Mouse (Mus musculus) embryonic facial prominence, embryonic 10.5 days (tissue): ENCODE data around the gene Cetn3. TPM values are rescaled to one million over a fixed set of nuclear protein-coding genes. Genes with fewer than 3 reads are reported as not detected.
A peak's percentile ranks its signal among the peaks of the same experiment; 100 is the strongest.

ENCODE experiments used
- DNase-seq: peaks from one replicate; pipeline ENCODE4 v3.0.0-alpha.2; 2017; ENCODE audit warnings: low spot score
- H3K27ac ChIP-seq: fragments of 300-500 bp; sonication (generic); replicated peaks from 2 replicates; pipeline ENCODE4 v1.5.1; 2016; ENCODE audit warnings: mild to moderate bottlenecking
- H3K27me3 ChIP-seq: fragments of 300-500 bp; sonication (generic); replicated peaks from 2 replicates; pipeline ENCODE4 v1.6.1; 2016; ENCODE audit warnings: low read depth, mild to moderate bottlenecking; ENCODE audit not compliant: poor library complexity, severe bottlenecking
- H3K36me3 ChIP-seq: fragments of 300-500 bp; sonication (generic); replicated peaks from 2 replicates; pipeline ENCODE4 v1.6.1; 2016; ENCODE audit warnings: mild to moderate bottlenecking, moderate library complexity
- H3K4me1 ChIP-seq: fragments of 300-500 bp; sonication (generic); 2 replicates; pipeline ENCODE4 v1.6.1; 2016
- H3K4me3 ChIP-seq: fragments of 300-500 bp; sonication (generic); 2 replicates; pipeline ENCODE4 v1.5.1; 2016; ENCODE audit warnings: mild to moderate bottlenecking, moderate library complexity
- H3K9me3 ChIP-seq: fragments of 300-500 bp; sonication (generic); 2 replicates; pipeline ENCODE4 v1.6.1; 2016; ENCODE audit warnings: mild to moderate bottlenecking
- WGBS: fragments of 180-500 bp; shearing (Covaris S2); methylation state at CpG from one replicate; pipeline ENCODE4 v1.1.7; 2016; 5-methylcytosine and 5-hydroxymethylcytosine counted together
- polyA plus RNA-seq: library from polyadenylated mRNA; unstranded; fragments of >200 nt; fragmentation: Nextera tagmentation; extraction: Ambion mirVana; gene quantifications from 2 replicates; pipeline ENCODE4 v1.2.1, GENCODE M21; 2016

Cetn3 gene
- polyA plus RNA-seq, 1 experiment from 2014 or later: 249 TPM

- WGBS: 86% methylated on average over 3 of the region's 3 CpGs
- Histone ChIP-seq H3K4me1 (no peaks in the 10 kb centered on the region), H3K9me3 (no peaks in the 10 kb centered on the region), H3K27me3 (no peaks in the 10 kb centered on the region), H3K27ac (no peak overlapping the region), H3K4me3 (no peak overlapping the region), H3K36me3 (no peaks in the 10 kb centered on the region)
- DNase-seq: no peak
Measured at GRCm38 (mm10) chr13:81776217-81776616, 6.7 kb upstream of the Cetn3 start.

GRCm38 (mm10) chr13:81782475-81782874 is 402 bp upstream of the Cetn3 start:
- 53% methylated on average over 9 of the region's 9 CpGs for WGBS
- Histone ChIP-seq H3K36me3 (peaks cover 15% of the 10 kb centered on the region), H3K4me1 (peaks cover 24% of the 10 kb centered on the region), H3K27me3 (no peaks in the 10 kb centered on the region), H3K27ac (peak overlapping the region; percentile 98), H3K4me3 (peak overlapping the region; percentile 85), H3K9me3 (no peaks in the 10 kb centered on the region)
- no peak for DNase-seq

DNA sequence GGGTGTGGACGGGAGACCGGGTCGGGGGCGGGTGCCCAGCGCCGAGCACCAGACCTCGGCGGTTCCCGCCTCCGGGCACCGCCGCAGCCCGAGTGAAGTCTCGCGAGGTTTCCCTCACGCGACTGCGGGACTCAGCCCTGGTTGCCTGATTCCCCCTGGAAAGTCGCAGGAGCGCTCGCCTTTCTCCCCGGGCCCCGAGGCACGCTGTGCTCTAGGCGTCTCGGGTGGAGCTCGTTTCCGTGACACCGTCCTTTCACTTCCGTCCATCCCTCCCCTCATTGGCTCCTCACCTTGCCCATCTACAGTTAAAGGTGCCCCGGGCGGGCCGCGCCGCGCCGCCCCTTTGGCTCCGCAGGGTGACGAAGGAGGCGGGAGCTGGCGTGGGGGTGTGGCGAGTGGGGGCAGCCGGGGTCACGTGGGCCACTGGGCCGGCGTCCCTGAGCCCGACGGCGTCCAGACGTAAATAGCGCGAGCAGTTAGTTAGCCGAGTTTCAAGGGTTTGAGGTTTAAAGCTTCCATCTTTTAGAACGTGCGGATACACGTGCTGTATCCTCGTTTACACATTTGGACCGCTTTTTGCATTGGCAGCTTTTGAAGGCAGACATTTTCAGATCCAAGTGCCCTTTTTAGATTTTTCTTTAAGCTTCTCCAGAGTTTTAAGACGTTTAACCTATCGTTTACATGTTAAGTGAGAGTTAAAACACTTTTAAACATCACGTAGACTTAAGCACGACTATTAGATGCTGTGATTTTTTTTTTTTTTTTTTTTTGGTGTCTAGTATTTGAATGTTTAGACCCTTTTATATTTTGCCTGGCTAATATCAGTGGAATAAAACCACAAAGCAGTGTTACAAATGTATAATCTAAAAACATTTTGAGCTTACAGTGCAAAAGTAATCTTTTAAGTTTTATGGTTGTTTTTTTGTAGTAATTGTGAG is 797 bp downstream of the Cetn3 start:
- no peaks in the 10 kb centered on the region for H3K27me3 ChIP-seq
- H3K4me3 ChIP-seq: peak overlapping the region; percentile 85
- DNase-seq: peak; percentile 98
- under 1% methylated on average over 62 of the region's 62 CpGs for WGBS
- peak overlapping the region; percentile 98 for H3K27ac ChIP-seq
- peaks cover 24% of the 10 kb centered on the region for H3K4me1 ChIP-seq
- H3K9me3 ChIP-seq: no peaks in the 10 kb centered on the region
- peaks cover 27% of the 10 kb centered on the region for H3K36me3 ChIP-seq

DNA sequence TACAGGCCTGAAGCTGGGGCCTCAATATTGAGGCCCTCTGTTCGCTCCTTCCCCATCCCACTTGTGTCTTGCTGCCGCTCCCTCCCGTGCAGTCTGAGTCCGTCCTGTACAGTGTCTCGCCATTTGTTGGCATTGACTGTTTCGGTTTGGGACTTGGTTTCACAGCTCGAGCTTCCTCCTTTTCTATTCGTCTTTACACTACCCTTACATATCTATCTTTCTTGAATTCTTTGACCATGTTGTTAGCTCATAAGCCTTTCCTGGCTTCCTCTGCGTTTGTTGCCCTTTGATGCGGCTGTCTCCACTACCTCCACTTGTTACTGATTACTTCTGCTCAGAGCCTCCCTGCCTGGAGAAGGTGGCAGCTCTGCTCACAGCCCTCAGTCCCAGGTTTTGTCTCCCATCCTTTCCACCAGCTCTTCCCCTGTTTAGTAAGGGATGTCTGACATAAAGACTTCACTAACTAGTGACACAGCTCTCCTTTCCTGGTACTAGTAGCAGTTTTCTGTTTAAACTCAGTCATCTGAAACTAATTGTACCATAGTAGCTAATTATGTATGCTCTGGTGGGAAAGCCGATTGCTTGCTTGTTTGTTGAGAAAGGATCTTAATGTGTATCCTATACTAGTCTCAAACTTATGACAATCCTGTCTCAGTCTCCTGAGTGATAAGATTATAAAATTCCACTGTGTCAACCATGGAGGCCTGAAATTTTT is 3.0 kb downstream of the Cetn3 start:
- DNase-seq: no peak
- Histone ChIP-seq H3K36me3 (peaks cover 46% of the 10 kb centered on the region), H3K4me1 (peaks cover 24% of the 10 kb centered on the region), H3K9me3 (no peaks in the 10 kb centered on the region), H3K27ac (no peak overlapping the region), H3K4me3 (peak overlapping the region; percentile 17; the same call in 1 of the 2 replicates), H3K27me3 (no peaks in the 10 kb centered on the region)
- 79% methylated on average over 11 of the region's 11 CpGs for WGBS

DNA sequence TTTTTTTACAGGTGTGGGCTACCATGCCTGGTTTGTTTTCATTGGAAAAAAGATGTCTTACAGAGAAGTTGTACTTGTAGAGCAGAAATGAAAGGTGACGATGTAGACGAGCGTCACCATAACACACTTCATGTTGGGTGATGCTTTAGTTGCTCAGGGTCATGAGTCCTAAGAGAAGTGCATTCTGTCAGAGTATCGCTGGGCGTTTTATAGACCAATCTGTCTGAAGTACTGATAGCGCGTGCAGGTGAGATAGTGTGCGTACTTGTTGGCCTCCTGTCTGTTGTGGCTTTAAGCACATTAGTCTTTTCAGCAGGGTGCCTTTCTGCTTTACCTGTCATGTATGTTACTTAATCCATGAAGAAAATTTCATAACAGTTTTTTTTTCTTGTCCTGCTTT is 7.3 kb downstream of the Cetn3 start:
- 96% methylated on average over 8 of the region's 8 CpGs for WGBS
- no peaks in the 10 kb centered on the region for H3K9me3 ChIP-seq
- peaks cover 8% of the 10 kb centered on the region for H3K4me1 ChIP-seq
- peaks cover 71% of the 10 kb centered on the region for H3K36me3 ChIP-seq
- no peak overlapping the region for H3K27ac ChIP-seq
- H3K27me3 ChIP-seq: no peaks in the 10 kb centered on the region
- H3K4me3 ChIP-seq: no peak overlapping the region
- no peak for DNase-seq

DNA sequence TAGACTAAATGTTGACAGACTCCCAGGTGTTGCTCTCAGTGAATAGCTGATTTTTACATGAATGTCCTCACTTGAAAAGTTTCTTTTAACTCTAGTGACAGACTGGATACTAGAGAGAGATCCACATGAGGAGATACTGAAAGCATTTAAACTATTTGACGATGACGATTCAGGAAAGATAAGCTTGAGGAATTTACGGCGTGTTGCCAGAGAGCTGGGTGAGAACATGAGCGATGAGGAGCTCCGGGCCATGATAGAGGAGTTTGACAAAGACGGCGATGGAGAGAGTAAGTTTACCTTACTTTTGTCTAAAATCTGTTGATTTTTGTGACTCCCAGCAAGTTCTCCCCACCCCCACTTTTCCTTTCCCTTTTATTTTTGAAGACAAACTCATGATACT is 9.0 kb downstream of the Cetn3 start:
- H3K27me3 ChIP-seq: no peaks in the 10 kb centered on the region
- H3K27ac ChIP-seq: no peak overlapping the region
- H3K4me3 ChIP-seq: no peak overlapping the region
- H3K36me3 ChIP-seq: peaks cover 65% of the 10 kb centered on the region
- DNase-seq: no peak
- 86% methylated on average over 8 of the region's 8 CpGs for WGBS
- H3K4me1 ChIP-seq: no peaks in the 10 kb centered on the region
- H3K9me3 ChIP-seq: no peaks in the 10 kb centered on the region

DNA sequence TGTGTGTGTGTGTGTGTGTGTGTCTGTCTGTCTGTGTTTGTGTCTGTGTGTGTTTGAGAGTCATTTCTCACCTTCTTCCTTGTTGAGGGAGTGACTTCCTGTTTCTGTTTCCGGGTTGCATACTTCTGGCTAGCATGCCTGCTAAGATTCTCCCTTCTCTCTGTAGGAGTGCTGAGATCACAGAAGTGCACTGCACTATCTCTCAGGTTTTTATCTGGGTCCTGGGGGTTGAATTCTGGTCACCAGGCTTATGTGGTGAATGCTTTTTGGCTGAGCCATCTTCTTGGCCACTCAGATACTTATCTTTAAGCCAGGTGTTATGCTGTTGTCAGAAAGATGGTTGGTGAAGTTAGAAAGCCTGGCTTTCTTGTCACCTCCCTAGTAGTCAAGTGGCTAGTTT is 11.0 kb downstream of the Cetn3 start:
- no peak for DNase-seq
- H3K9me3 ChIP-seq: no peaks in the 10 kb centered on the region
- 52% methylated on average over 1 of the region's 1 CpGs for WGBS
- H3K27ac ChIP-seq: no peak overlapping the region
- no peaks in the 10 kb centered on the region for H3K27me3 ChIP-seq
- peaks cover 50% of the 10 kb centered on the region for H3K36me3 ChIP-seq
- no peak overlapping the region for H3K4me3 ChIP-seq
- no peaks in the 10 kb centered on the region for H3K4me1 ChIP-seq

DNA sequence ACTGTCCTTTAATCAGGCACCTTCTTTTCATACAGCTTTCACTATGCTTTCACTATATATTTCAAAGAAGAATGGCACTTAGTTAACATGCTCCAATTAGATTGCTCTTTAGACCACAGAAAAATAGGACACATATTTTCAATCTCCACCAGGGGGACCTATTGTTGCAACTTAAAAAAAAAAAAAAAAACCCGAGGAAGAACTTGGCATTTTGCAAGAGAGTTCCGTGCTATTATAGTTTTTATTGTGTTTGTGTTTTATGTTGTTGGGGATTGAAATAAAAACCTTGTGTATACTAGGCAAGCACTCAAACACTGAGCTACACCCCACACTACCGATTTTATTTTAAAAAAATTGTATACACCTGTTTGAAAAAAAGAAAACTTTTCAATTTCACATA is 18.2 kb downstream of the Cetn3 start:
- no peaks in the 10 kb centered on the region for H3K4me1 ChIP-seq
- no peak for DNase-seq
- WGBS: 53% methylated on average over 3 of the region's 3 CpGs
- peaks cover 3% of the 10 kb centered on the region for H3K36me3 ChIP-seq
- no peak overlapping the region for H3K27ac ChIP-seq
- no peaks in the 10 kb centered on the region for H3K27me3 ChIP-seq
- H3K9me3 ChIP-seq: no peaks in the 10 kb centered on the region
- no peak overlapping the region for H3K4me3 ChIP-seq

- Histone ChIP-seq H3K36me3 (no peaks in the 10 kb centered on the region; the same call in 1 of the 2 replicates), H3K27me3 (no peaks in the 10 kb centered on the region), H3K4me3 (no peak overlapping the region), H3K4me1 (no peaks in the 10 kb centered on the region), H3K27ac (no peak overlapping the region), H3K9me3 (no peaks in the 10 kb centered on the region)
- no peak for DNase-seq
- 90% methylated on average over 4 of the region's 4 CpGs for WGBS
Measured at GRCm38 (mm10) chr13:81803713-81804112, 20.8 kb downstream of the Cetn3 start.

GRCm38 (mm10) chr13:81822750-81823149 is 39.9 kb downstream of the Cetn3 start:
- H3K4me3 ChIP-seq: no peak overlapping the region
- no peak for DNase-seq
- no peaks in the 10 kb centered on the region for H3K36me3 ChIP-seq
- no peaks in the 10 kb centered on the region for H3K27me3 ChIP-seq
- H3K27ac ChIP-seq: no peak overlapping the region
- no peaks in the 10 kb centered on the region for H3K4me1 ChIP-seq
- no peaks in the 10 kb centered on the region for H3K9me3 ChIP-seq

GRCm38 (mm10) chr13:81824576-81825330 is 41.9 kb downstream of the Cetn3 start:
- WGBS: 80% methylated on average over 11 of the region's 11 CpGs
- H3K4me3 ChIP-seq: no peak overlapping the region
- no peak for DNase-seq
- no peak overlapping the region for H3K27ac ChIP-seq
- no peaks in the 10 kb centered on the region for H3K9me3 ChIP-seq
- H3K27me3 ChIP-seq: no peaks in the 10 kb centered on the region
- H3K36me3 ChIP-seq: no peaks in the 10 kb centered on the region
- no peaks in the 10 kb centered on the region for H3K4me1 ChIP-seq

DNA sequence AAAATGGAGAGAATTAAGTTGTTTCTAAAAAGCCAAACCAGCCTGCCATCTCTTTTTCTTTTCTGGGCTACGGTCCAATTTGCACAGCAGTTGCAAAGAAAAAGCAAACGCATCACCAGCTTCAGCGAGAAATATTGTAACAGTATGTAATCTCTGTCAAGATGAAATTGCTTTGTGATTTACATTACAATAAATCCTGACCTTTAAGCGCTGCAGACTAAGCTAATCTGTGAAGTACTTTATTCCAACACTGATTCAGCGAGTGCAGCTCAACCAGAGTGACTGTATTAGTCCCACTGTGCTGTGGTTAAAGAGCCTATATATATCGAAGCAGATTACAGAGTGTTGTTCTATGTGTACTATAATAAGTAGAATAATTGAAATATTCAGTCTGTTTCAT is 45.6 kb downstream of the Cetn3 start:
- no peak for DNase-seq
- 89% methylated on average over 6 of the region's 6 CpGs for WGBS

More for the DNA sequence above, 45.6 kb downstream of the Cetn3 start:
- Histone ChIP-seq H3K27ac (no peak overlapping the region), H3K4me1 (no peaks in the 10 kb centered on the region), H3K36me3 (no peaks in the 10 kb centered on the region), H3K27me3 (no peaks in the 10 kb centered on the region), H3K9me3 (no peaks in the 10 kb centered on the region), H3K4me3 (no peak overlapping the region)
